Mouse (Mus musculus): ENCODE results near the gene Svep1. TPM values are rescaled to one million over a fixed set of nuclear protein-coding genes. Genes with fewer than 3 reads are reported as not detected.

The Svep1 gene
- polyA plus RNA-seq, 1 experiment from 2014 or later = 0.29 TPM

DNA sequence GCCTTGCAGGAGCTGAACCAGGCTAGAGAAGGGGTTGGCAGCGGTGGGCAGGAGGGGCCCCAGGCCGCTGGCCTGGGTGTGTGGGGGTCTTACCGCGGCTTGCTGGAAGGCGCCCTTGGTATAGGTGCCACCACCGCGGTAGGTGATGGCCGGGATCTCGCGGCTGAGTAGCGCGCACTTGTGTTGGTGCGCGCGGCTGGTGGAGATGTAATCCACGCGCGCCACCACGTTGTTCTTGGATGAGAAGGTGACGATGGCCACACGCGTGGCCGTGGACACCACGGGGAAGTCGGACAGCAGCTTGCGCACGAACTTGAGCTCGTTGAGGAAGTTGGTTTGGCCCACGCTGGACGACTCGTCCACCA, 927 bp downstream of the Svep1 start:
- Histone ChIP-seq H3K36me3 (ENCODE audit: control insufficient read depth, insufficient read depth, low read length) (no peaks in the 10 kb centered on the region), H3K4me3 (ENCODE audit: low read depth, low read length) (peak overlapping the region; percentile 41), H3K27me3 (replicated peaks; ENCODE audit: control insufficient read depth, insufficient read depth, low read length) (peaks cover 21% of the 10 kb centered on the region), H3K4me1 (ENCODE audit: control insufficient read depth, insufficient read depth, low read length) (no peaks in the 10 kb centered on the region), H3K4me2 (ENCODE audit: low read length) (peak overlapping the region; percentile 87), H3K9ac (ENCODE audit: low read length) (peak overlapping the region; percentile 43), H3K27ac (ENCODE audit: low read depth, low read length) (no peak overlapping the region), H3K9me3 (replicated peaks; ENCODE audit: control insufficient read depth, low read length) (no peaks in the 10 kb centered on the region)
- ATAC-seq (peak; percentile 32; the same call in 1 of the 2 replicates), DNase-seq (ENCODE audit: low spot score) (no peak)
- WGBS = 0% methylated on average over 31 of the region's 31 CpGs

DNA sequence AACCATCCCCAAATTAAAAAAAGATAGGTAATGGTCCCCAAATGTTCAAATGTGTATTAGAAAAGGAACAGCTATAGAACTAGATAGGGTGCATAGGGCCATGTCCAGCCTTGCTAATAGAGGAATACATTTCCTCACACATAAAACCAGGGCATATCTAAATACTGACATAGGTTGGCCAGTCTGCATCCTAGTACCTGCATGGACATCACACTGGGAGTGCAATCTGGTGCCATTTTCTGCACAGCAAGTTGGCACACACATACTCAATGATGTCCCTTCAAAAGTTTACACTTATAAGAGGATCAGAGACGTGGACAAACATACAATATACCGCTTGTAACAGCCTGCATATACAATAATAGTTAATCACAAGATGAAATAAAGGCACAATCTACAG, 5.0 kb downstream of the Svep1 start:
- ATAC-seq (no peak), DNase-seq (ENCODE audit: low spot score) (no peak)
- no peaks in the 10 kb centered on the region for H3K9me3 ChIP-seq (replicated peaks; ENCODE audit: control insufficient read depth, low read length)
- H3K4me1 ChIP-seq (ENCODE audit: control insufficient read depth, insufficient read depth, low read length) = no peaks in the 10 kb centered on the region
- H3K4me2 ChIP-seq (ENCODE audit: low read length) = no peak overlapping the region
- H3K27me3 ChIP-seq (replicated peaks; ENCODE audit: control insufficient read depth, insufficient read depth, low read length) = peaks cover 19% of the 10 kb centered on the region
- no peak overlapping the region for H3K27ac ChIP-seq (ENCODE audit: low read depth, low read length)
- H3K36me3 ChIP-seq (ENCODE audit: control insufficient read depth, insufficient read depth, low read length) = no peaks in the 10 kb centered on the region
- no peak overlapping the region for H3K4me3 ChIP-seq (ENCODE audit: low read depth, low read length)
- H3K9ac ChIP-seq (ENCODE audit: low read length) = no peak overlapping the region
- WGBS = 84% methylated on average over 2 of the region's 2 CpGs

DNA sequence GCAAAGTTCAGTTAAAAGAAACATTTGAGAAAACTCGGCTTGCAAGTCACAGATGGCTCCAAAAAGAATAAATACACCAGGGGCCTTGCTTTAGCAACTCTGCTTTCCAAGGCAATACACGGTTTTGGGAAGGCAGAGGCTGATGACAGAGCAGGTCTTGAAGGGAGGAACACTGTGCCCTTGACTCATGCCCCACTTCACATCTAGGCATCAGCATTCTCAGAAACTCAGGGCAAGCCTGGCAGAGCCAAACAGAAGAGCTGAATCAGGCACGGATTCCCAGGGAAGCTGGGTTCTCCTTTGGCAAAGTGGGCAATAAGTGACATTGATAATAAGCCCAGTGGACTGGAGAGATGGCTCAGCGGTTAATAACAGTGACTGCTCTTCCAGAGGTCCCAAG, 5.8 kb downstream of the Svep1 start:
- ATAC-seq = no peak
- no peak for DNase-seq (ENCODE audit: low spot score)
- H3K27me3 ChIP-seq (replicated peaks; ENCODE audit: control insufficient read depth, insufficient read depth, low read length) = peaks cover 11% of the 10 kb centered on the region
- H3K9ac ChIP-seq (ENCODE audit: low read length) = no peak overlapping the region
- WGBS = 83% methylated on average over 4 of the region's 4 CpGs
- H3K4me3 ChIP-seq (ENCODE audit: low read depth, low read length) = no peak overlapping the region
- no peak overlapping the region for H3K4me2 ChIP-seq (ENCODE audit: low read length)
- H3K36me3 ChIP-seq (ENCODE audit: control insufficient read depth, insufficient read depth, low read length) = no peaks in the 10 kb centered on the region
- no peaks in the 10 kb centered on the region for H3K4me1 ChIP-seq (ENCODE audit: control insufficient read depth, insufficient read depth, low read length)
- H3K27ac ChIP-seq (ENCODE audit: low read depth, low read length) = no peak overlapping the region
- H3K9me3 ChIP-seq (replicated peaks; ENCODE audit: control insufficient read depth, low read length) = no peaks in the 10 kb centered on the region

DNA sequence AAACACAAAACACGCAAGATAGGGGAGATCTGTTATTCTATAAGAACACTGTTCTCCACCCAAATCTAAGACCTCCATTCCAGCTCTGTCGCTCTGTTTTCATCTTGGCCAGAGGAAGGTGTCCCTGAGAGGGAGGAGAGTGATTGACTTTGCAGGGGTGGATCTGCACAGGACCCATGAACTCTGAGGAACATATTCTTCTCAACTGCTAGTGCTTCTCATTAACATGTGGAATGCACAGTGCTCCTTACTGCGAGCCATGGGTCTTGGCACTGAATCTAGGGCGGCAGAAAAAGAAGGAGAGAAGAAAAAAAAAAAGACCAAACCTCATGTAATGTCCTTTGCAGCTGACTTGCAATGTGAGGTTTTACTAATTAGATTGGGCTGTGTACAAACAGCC, 9.4 kb downstream of the Svep1 start:
- Histone ChIP-seq H3K4me2 (ENCODE audit: low read length) (no peak overlapping the region), H3K9me3 (replicated peaks; ENCODE audit: control insufficient read depth, low read length) (no peaks in the 10 kb centered on the region), H3K4me1 (ENCODE audit: control insufficient read depth, insufficient read depth, low read length) (no peaks in the 10 kb centered on the region), H3K36me3 (ENCODE audit: control insufficient read depth, insufficient read depth, low read length) (no peaks in the 10 kb centered on the region), H3K9ac (ENCODE audit: low read length) (no peak overlapping the region), H3K27me3 (replicated peaks; ENCODE audit: control insufficient read depth, insufficient read depth, low read length) (no peaks in the 10 kb centered on the region), H3K4me3 (ENCODE audit: low read depth, low read length) (no peak overlapping the region), H3K27ac (ENCODE audit: low read depth, low read length) (no peak overlapping the region)
- DNase-seq (ENCODE audit: low spot score) (no peak), ATAC-seq (no peak)
- 80% methylated on average over 4 of the region's 4 CpGs for whole genome bisulfite sequencing

DNA sequence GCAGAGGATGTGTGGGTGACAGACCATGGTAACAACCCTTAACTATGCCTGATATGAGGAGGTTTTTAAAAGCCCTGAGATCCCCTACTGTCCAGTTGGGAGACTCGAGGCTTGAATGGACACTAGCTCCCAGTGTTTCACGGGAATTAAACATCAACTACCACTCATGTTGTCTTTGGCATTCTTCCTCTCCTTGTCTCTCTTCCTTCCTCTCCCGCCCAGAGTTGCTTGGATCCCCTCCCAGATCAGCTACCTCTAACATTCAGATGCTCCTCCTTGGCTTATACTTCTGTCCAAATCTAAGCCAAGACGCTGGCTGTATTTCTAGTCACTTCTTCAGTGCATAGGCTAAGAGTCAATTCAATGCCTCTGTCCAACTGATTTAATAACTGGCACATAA, 9.9 kb downstream of the Svep1 start:
- no peaks in the 10 kb centered on the region for H3K4me1 ChIP-seq (ENCODE audit: control insufficient read depth, insufficient read depth, low read length)
- H3K36me3 ChIP-seq (ENCODE audit: control insufficient read depth, insufficient read depth, low read length) = no peaks in the 10 kb centered on the region
- H3K9ac ChIP-seq (ENCODE audit: low read length) = no peak overlapping the region
- ATAC-seq (no peak), DNase-seq (ENCODE audit: low spot score) (no peak)
- WGBS = 86% methylated on average over 4 of the region's 4 CpGs
- no peaks in the 10 kb centered on the region for H3K27me3 ChIP-seq (replicated peaks; ENCODE audit: control insufficient read depth, insufficient read depth, low read length)
- H3K4me3 ChIP-seq (ENCODE audit: low read depth, low read length) = no peak overlapping the region
- no peak overlapping the region for H3K27ac ChIP-seq (ENCODE audit: low read depth, low read length)
- H3K9me3 ChIP-seq (replicated peaks; ENCODE audit: control insufficient read depth, low read length) = no peaks in the 10 kb centered on the region
- H3K4me2 ChIP-seq (ENCODE audit: low read length) = no peak overlapping the region

DNA sequence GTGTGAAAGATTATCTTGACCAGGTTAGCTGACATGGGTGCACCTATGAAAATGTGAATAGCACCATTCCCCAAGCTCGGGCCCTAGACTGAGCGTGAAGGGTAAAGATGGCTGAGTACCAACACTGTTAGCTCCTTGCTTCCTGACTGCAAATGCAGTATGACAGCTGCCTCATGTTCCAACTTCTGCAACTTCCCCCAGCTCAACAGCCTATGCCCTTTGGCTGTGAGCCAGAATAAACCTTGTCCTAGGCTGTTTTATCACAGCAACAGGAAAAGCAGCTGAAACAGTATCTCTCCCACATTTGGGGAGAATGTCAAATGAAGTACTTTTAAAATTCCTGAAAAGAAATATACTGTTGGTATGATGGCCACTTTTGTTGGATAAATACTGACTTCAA, 10.7 kb downstream of the Svep1 start:
- H3K9ac ChIP-seq (ENCODE audit: low read length) = no peak overlapping the region
- H3K27me3 ChIP-seq (replicated peaks; ENCODE audit: control insufficient read depth, insufficient read depth, low read length) = no peaks in the 10 kb centered on the region
- H3K36me3 ChIP-seq (ENCODE audit: control insufficient read depth, insufficient read depth, low read length) = no peaks in the 10 kb centered on the region
- no peak for DNase-seq (ENCODE audit: low spot score)
- H3K9me3 ChIP-seq (replicated peaks; ENCODE audit: control insufficient read depth, low read length) = no peaks in the 10 kb centered on the region
- WGBS = 88% methylated on average over 2 of the region's 2 CpGs
- ATAC-seq = no peak
- no peaks in the 10 kb centered on the region for H3K4me1 ChIP-seq (ENCODE audit: control insufficient read depth, insufficient read depth, low read length)
- no peak overlapping the region for H3K4me3 ChIP-seq (ENCODE audit: low read depth, low read length)
- H3K4me2 ChIP-seq (ENCODE audit: low read length) = no peak overlapping the region
- no peak overlapping the region for H3K27ac ChIP-seq (ENCODE audit: low read depth, low read length)

DNA sequence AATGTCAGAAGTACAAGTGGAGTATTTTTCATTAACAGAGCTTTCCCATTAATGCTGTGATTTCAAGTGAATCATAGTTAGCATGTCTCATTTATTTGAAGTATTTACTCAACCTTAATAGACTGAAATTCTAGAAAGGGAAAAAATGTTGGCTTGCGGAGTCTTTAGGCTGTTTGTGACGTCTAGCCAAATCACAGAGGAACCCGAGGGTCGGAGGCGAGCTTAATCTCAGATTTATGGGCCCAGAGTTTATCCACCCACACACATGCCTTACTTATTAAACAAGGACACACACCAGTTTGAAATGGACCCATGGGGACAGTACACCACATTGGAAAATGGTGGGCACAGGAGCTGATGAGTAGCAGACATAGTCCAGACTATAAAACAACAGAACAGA, 17.4 kb downstream of the Svep1 start:
- WGBS = 90% methylated on average over 5 of the region's 5 CpGs
- no peak for DNase-seq (ENCODE audit: low spot score)

DNA sequence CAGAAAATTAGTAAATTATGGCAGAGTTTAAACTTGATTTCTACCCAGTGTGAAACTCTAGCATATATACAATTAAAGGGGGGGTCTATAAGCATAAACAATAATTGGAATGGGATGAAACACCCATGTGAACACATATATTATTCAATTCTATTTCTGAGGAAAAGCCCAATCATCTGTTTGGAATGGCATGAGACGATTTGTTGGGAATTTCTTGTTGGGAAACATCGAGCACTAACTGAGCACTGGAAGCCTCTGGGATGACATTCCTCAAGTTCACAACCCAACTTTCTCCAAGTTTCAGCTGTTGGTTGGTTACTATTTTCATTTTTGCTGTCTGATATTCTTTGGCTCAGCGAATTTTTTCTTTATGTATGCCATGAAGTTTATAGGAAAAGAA, 21.3 kb downstream of the Svep1 start:
- no peak overlapping the region for H3K27ac ChIP-seq (ENCODE audit: low read depth, low read length)
- DNase-seq (ENCODE audit: low spot score) (no peak), ATAC-seq (no peak)
- no peak overlapping the region for H3K4me2 ChIP-seq (ENCODE audit: low read length)
- H3K4me3 ChIP-seq (ENCODE audit: low read depth, low read length) = no peak overlapping the region
- no peaks in the 10 kb centered on the region for H3K36me3 ChIP-seq (ENCODE audit: control insufficient read depth, insufficient read depth, low read length)
- WGBS = 83% methylated on average over 3 of the region's 3 CpGs
- no peak overlapping the region for H3K9ac ChIP-seq (ENCODE audit: low read length)
- no peaks in the 10 kb centered on the region for H3K4me1 ChIP-seq (ENCODE audit: control insufficient read depth, insufficient read depth, low read length)
- no peaks in the 10 kb centered on the region for H3K27me3 ChIP-seq (replicated peaks; ENCODE audit: control insufficient read depth, insufficient read depth, low read length)
- no peaks in the 10 kb centered on the region for H3K9me3 ChIP-seq (replicated peaks; ENCODE audit: control insufficient read depth, low read length)

More for the DNA sequence above, 17.4 kb downstream of the Svep1 start:
- H3K9me3 ChIP-seq (replicated peaks; ENCODE audit: control insufficient read depth, low read length) = no peaks in the 10 kb centered on the region
- no peak overlapping the region for H3K4me3 ChIP-seq (ENCODE audit: low read depth, low read length)
- no peak for ATAC-seq
- H3K4me1 ChIP-seq (ENCODE audit: control insufficient read depth, insufficient read depth, low read length) = no peaks in the 10 kb centered on the region
- no peaks in the 10 kb centered on the region for H3K36me3 ChIP-seq (ENCODE audit: control insufficient read depth, insufficient read depth, low read length)
- no peak overlapping the region for H3K4me2 ChIP-seq (ENCODE audit: low read length)
- H3K9ac ChIP-seq (ENCODE audit: low read length) = no peak overlapping the region
- H3K27me3 ChIP-seq (replicated peaks; ENCODE audit: control insufficient read depth, insufficient read depth, low read length) = no peaks in the 10 kb centered on the region
- H3K27ac ChIP-seq (ENCODE audit: low read depth, low read length) = no peak overlapping the region

DNA sequence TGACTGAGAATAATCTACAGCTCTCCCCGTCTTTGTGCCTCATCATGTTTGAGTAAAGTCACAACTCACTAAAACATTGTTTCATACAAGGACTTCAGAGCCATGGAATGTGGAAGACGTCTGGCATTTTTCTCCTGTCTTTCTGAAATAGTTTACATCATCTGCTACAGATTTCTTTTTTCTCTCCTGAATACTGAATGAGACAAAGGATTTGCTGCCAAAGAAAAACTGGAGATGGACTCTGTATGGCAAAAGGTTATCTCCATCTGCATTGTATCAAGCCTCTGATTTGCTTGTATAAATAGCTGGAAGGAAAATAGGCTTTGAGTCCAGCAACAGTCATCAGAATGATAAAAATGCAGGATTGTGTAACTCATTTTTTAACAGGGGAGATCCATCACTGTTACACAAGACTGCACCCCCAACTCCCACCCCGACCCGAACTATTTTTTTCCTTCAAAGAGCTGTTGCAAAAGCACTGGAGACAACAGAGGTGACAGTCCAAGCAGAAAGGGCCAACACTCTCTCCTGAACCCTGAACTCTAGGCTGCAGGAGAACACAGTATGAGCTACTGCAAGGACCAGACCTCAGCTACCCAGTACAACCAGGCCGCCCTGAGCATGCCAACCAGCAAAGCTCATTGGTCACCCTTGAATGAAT, 21.8 kb downstream of the Svep1 start:
- WGBS = 88% methylated on average over 5 of the region's 5 CpGs
- Histone ChIP-seq H3K36me3 (ENCODE audit: control insufficient read depth, insufficient read depth, low read length) (no peaks in the 10 kb centered on the region), H3K4me3 (ENCODE audit: low read depth, low read length) (no peak overlapping the region), H3K9ac (ENCODE audit: low read length) (no peak overlapping the region), H3K27ac (ENCODE audit: low read depth, low read length) (no peak overlapping the region), H3K4me1 (ENCODE audit: control insufficient read depth, insufficient read depth, low read length) (no peaks in the 10 kb centered on the region), H3K27me3 (replicated peaks; ENCODE audit: control insufficient read depth, insufficient read depth, low read length) (no peaks in the 10 kb centered on the region), H3K9me3 (replicated peaks; ENCODE audit: control insufficient read depth, low read length) (no peaks in the 10 kb centered on the region), H3K4me2 (ENCODE audit: low read length) (no peak overlapping the region)
- ATAC-seq (no peak), DNase-seq (ENCODE audit: low spot score) (no peak)
